Mouse (Mus musculus) heart, postnatal 25 days (tissue): Measurements from ENCODE around the gene 1110008P14Rik. TPM values are rescaled to one million over a fixed set of nuclear protein-coding genes. Genes with fewer than 3 reads are reported as not detected.
"Not testable (repeated sequence)": the region's sequence is repeated elsewhere in the genome, so short reads cannot be mapped to it uniquely, and the experiment has no call there.

Experiments used
- DNase-seq: peaks from one replicate; pipeline ENCODE4 v3.0.0; 2022; ENCODE audit warnings: low spot score
- intact Hi-C: fragments of 180-260 bp; cut with DNase I; formaldehyde crosslinking; loops from one replicate; pipeline ENCODE4 v1.15.1; 2025
- total RNA-seq, 2 experiments: library from RNA; stranded (reverse); gene quantifications; 2 replicates each; pipeline ENCODE4 v1.2.3; 2021

1110008P14Rik gene
- total RNA-seq, 2 experiments from 2014 or later: 47.7 to 49.6 TPM

- intact Hi-C loops: no loop called here
- DNase-seq: no peak
These were observed 6.3 kb downstream of the 1110008P14Rik start for GRCm38 (mm10) chr2:32375317-32375940.

GRCm38 (mm10) chr2:32374191-32374590 is 7.5 kb downstream of the 1110008P14Rik start:
- no peak for DNase-seq
- intact Hi-C loops: no loop called here

GRCm38 (mm10) chr2:32367315-32367714 is 14.4 kb downstream of the 1110008P14Rik start:
- no peak for DNase-seq
- intact Hi-C loops: no loop called here

- no peak for DNase-seq
These were observed 17.6 kb downstream of the 1110008P14Rik start for GRCm38 (mm10) chr2:32364121-32364520.

GRCm38 (mm10) chr2:32363376-32364106 is 18.2 kb downstream of the 1110008P14Rik start:
- no peak for DNase-seq
- intact Hi-C loops: loop anchor here (2.0 to 5.0 kb wide), 2 partner anchors 17 to 34 kb away; partner anchors contain the start of genes 1110008P14Rik and Ptges2

More at GRCm38 (mm10) chr2:32364121-32364520, 17.6 kb downstream of the 1110008P14Rik start:
- intact Hi-C loops: loop anchor here (5.0 kb wide), 1 partner anchor 33 kb away; the partner anchor contains the start of gene Ptges2

GRCm38 (mm10) chr2:32362817-32363340 is 18.9 kb downstream of the 1110008P14Rik start:
- DNase-seq: peak; percentile 88
- intact Hi-C loops: loop anchor here (2.0 to 5.0 kb wide), 2 partner anchors 18 to 34 kb away; partner anchors contain the start of genes 1110008P14Rik and Ptges2

- DNase-seq: not testable (repeated sequence)
- intact Hi-C loops: loop anchor here (2.0 to 5.0 kb wide), 2 partner anchors 19 to 35 kb away; partner anchors contain the start of genes 1110008P14Rik and Ptges2
These were observed 19.5 kb downstream of the 1110008P14Rik start for GRCm38 (mm10) chr2:32362274-32362673.

- intact Hi-C loops: loop anchor here (5.0 kb wide), 1 partner anchor 36 kb away; the partner anchor contains the start of gene Ptges2
- DNase-seq: peak; percentile 49
These were observed 20.3 kb downstream of the 1110008P14Rik start for GRCm38 (mm10) chr2:32361437-32361836.

GRCm38 (mm10) chr2:32360741-32361140 is 21.0 kb downstream of the 1110008P14Rik start:
- intact Hi-C loops: loop anchor here (5.0 kb wide), 1 partner anchor 37 kb away; the partner anchor contains the start of gene Ptges2
- peak; percentile 64 for DNase-seq

- intact Hi-C loops: no loop called here
- no peak for DNase-seq
These were observed 23.4 kb downstream of the 1110008P14Rik start for GRCm38 (mm10) chr2:32358381-32358780.

GRCm38 (mm10) chr2:32357710-32358109 is 24.0 kb downstream of the 1110008P14Rik start:
- intact Hi-C loops: no loop called here
- no peak for DNase-seq

GRCm38 (mm10) chr2:32356216-32356615 is 25.5 kb downstream of the 1110008P14Rik start:
- intact Hi-C loops: no loop called here
- DNase-seq: no peak

GRCm38 (mm10) chr2:32354336-32354895 is 27.3 kb downstream of the 1110008P14Rik start:
- DNase-seq: no peak
- intact Hi-C loops: no loop called here

GRCm38 (mm10) chr2:32353836-32354235 is 27.9 kb downstream of the 1110008P14Rik start:
- no peak for DNase-seq
- intact Hi-C loops: loop anchor here (2.0 kb wide), 1 partner anchor 133 kb away; no protein-coding TSS in a partner anchor

GRCm38 (mm10) chr2:32353007-32353542 is 28.7 kb downstream of the 1110008P14Rik start, which contains the start of gene Dnm1:
Gene Dnm1, minus strand, starts transcription at chr2:32353338.
- peak; percentile 79 for DNase-seq
- intact Hi-C loops: loop anchor here (2.0 kb wide), 1 partner anchor 134 kb away; no protein-coding TSS in a partner anchor

- intact Hi-C loops: loop anchor here (2.0 kb wide), 1 partner anchor 134 kb away; no protein-coding TSS in a partner anchor
- DNase-seq: no peak
These were observed 29.4 kb downstream of the 1110008P14Rik start, which contains the start of gene Ciz1 for GRCm38 (mm10) chr2:32352151-32353006. Gene Ciz1, plus strand, starts transcription at chr2:32352327.

GRCm38 (mm10) chr2:32351471-32351961 is 30.2 kb downstream of the 1110008P14Rik start:
- intact Hi-C loops: no loop called here
- no peak for DNase-seq

GRCm38 (mm10) chr2:32350471-32351051 is 31.2 kb downstream of the 1110008P14Rik start:
- intact Hi-C loops: no loop called here
- no peak for DNase-seq
